Mouse (Mus musculus): ENCODE measurements around the gene Zmym6. TPM values are rescaled to one million over a fixed set of nuclear protein-coding genes. Genes with fewer than 3 reads are reported as not detected.
"Not testable (repeated sequence)": the region's sequence is repeated elsewhere in the genome, so short reads cannot be mapped to it uniquely, and the experiment has no call there.

The Zmym6 gene
- total RNA-seq (2015) = 5.2 and 6.8 TPM in 2 replicates
- total RNA-seq (2017) = 8.1 and 9.1 TPM in 2 replicates

DNA sequence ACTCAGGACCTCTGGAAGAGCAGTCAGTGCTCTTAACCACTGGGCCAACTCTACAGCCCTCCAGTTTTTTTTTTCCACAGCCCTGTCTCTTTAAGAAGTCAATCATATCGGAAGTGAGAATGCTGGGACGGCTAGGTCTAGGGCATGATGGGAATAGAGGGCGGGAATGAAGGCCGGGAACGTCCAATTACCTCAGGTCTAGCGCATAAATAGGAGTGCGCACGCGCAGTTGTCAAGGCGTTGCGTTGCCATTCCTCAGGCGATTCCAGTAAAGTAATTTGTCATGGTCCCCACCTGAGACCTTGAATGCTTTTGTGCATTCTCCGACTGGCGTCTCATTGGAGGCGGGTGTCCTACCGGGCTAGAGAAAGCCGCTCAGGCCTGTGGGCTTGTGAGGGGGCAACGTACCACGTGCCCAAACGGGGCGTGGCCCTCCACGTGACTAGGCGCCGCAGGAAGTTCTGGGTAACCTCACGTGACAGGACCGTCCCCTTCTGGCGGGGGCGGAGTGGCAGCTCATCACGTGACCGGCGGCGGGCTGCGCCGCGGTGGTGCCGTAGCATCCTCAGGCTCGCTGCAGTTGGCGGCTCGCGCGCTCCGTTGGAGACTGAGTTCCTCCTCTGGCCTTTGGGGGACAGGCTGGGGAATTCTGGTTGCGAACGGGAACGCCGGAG is at the start of gene Zmym6:
Gene Zmym6, plus strand, starts transcription at position 509 of the 674 bp plus-strand sequence.
- peak; percentile 92 for ATAC-seq (ENCODE audit: poor library complexity, severe bottlenecking)

DNA sequence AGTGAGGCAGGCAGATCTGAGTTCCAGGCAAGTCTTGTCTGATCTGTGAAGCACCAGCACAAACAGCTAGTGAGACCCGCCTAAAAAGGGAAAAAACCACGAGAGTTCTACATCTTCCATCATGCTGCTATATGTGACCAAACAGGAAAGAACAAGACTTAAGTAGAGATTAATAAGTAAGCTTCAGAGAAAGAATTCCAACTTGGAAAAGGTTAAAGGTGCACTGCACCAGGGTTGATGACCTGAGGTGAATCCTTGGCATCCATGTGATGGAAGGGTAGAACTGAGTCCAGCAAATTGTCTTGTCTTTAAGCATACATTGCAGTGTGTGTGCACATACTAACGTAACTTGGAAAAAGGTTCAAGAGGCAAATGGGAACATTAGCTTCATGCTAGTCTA is 40.0 kb upstream of the Zmym6 start:
- no peak for ATAC-seq (ENCODE audit: poor library complexity, severe bottlenecking)

DNA sequence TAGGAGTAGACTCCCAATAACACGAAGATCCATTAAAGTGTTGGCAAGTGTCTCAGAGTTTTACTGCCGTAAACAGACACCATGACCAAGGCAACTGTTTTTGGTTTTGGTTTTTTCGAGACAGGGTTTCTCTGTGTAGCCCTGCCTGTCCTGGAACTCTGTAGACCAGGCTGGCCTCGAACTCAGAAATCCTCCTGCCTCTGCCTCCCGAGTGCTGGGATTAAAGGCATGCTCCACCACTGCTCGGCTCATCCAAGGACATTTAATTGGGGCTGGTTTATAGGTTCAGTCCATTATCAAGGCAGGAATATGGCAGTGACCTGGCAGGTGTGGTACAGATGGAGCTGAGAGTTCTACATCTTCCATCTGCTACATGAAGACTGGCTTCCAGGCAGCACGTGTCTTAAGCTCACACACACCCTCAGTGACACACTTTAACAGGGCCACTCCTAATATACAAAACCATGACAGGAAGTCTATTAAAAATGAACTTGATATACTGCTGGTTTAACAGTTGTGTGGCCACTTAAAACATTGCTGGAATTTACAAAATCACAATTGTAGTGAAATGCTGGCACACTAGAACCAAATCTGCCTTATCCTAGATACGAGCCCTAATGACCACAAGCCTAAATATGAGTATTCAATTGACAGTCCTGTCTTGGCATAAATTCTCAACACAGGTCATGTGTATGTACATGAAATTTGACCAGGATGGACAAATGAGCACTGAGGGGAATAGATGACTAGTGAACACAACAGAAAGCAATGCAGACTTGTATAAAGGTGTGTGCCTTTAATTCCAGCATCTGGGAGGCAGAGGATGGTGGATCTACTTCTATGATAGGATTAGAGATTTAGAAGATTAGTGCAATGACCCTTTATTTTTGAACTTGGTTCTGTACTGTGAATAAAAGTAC is 39.0 kb upstream of the Zmym6 start:
- no peak for ATAC-seq (ENCODE audit: poor library complexity, severe bottlenecking)

DNA sequence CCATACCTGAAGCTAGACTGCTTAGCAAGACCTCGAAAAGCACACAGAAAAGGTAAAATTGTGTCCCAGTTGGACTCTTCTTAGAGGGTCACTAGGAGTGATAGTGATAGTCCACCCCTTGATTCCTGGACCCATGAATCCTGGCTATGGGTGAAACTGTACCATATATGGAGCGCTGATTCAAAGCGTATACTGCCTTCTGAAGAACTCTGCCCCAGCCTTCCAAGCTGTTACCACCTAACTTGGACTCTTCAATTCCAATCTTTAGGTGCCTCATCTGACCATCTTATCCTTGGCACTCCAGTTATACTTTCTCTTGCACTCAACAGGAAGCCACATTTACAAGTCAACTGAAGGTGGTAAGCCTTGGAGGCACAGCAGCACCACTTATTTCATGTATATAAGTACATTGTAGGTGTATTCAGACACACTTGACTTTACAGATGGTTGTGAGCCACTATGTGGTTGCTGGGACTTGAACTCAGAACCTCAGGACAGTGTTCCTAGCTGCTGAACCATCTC is 38.3 kb upstream of the Zmym6 start:
- no peak for ATAC-seq (ENCODE audit: poor library complexity, severe bottlenecking)

DNA sequence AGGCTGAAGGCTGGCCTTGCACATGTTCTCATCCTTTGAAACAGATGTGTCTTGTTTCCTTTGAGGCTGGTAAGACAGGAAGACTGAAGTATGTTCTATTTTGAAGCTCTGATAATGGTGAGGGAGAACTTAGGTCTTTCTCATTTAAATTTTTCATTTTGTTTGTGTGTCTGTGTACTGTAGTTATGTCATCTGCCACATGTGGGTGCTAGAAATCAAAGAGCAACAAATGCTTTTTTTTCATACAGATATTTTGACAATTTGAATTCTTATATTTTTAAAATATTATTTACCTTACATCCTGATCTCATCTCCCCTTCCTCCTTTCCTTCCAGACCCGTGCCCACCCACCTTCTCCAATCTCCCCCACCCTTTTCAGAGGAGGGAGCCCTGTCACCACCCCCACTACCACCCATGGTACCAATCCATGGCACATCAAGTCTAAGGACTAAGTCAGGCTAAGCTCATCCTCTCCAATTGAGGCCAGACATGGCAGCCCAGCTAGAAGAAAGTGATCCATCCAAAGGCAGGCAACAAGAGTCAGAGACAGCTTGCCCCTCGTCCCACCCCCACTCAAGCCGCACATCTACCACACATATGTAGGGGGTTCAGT is 37.2 kb upstream of the Zmym6 start:
- ATAC-seq (ENCODE audit: poor library complexity, severe bottlenecking) = no peak

DNA sequence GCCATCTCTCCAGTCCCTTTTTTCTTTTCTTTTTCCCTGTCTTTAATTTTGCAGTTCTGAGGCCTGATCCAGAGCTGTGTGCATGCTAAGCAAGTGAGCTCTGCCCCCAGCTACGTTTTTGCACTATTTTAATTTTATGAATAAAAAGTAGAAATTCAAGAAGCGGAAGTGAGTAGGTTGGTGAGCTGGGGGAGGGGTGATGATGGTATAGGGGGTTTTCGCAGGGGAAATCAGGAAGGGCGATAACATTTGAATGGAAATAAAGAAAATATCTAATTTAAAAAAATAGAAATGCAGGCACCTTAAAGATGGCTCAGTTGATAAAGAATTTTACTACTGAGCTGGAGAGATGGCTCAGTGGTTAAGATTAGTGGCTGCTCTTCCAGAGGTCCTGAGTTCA is 33.6 kb upstream of the Zmym6 start:
- ATAC-seq (ENCODE audit: poor library complexity, severe bottlenecking) = no peak

DNA sequence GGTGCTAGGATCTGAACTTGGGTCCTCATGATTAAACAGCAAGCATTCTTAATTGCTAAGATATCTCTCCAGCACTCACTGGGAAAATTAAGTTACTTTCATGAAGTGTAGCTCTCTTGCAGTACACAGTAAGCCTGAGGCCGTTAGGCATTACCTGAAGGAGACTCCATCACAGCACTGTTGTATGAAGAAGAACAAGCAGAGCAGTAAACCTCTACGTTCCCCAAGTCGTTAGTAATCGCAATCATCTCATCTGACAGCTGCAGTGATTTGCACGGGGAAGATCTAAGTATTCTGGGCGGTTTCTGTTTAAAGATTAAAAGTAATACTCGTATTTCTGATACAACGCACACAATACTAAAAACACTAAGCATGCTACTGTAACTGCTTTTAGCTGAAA is 26.1 kb upstream of the Zmym6 start:
- no peak for ATAC-seq (ENCODE audit: poor library complexity, severe bottlenecking)

DNA sequence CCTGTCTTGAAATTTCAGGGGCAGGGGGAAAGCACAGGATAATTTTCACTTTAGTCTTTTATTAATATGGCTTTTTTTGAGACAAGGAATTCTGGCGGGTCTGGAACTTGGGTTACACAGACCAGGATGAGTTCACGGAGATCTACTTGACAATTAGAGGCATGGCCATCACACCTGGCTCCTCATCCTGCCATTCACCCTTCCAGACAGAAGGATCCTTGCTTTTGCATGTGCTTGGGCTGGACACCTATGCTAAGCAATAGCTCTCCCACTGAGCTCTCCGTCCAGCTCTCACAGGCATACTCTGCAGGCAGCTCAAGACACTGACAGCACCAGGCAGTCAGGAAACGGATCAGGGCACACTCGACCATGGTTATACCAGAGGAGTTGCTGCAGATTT is 24.1 kb upstream of the Zmym6 start:
- ATAC-seq (ENCODE audit: poor library complexity, severe bottlenecking) = no peak

DNA sequence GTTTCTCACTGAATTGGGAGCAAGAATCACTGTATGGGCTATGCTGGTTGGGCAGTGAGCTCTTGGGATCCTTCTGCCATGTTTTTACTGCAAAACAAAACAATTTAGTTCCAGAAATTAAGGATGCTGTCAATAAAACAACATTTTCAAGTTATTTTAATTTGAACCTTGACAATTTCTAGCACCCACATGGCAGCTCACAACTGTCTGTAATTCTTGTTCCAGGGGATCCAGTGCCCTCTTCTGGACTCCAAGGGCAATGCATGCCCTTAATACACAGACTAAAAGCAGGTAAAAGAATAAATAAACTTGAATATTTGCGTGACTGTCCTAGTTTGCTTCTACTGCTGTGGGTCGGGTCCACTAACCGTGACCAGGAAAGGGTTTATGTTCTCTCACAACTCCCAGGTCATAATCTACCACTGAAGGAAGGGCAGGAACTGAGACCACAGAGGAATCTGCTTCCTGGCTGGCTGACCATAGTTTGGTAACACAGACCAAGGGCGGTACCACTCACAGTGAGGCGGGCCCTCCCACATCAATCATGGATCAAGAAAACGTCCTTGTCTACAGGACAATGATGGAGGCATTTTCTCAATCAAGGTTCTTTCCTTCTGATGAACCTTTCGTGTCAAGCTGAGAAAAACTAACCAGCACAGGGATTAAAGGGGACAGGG is 22.5 kb upstream of the Zmym6 start:
- ATAC-seq (ENCODE audit: poor library complexity, severe bottlenecking) = peak; percentile 47

DNA sequence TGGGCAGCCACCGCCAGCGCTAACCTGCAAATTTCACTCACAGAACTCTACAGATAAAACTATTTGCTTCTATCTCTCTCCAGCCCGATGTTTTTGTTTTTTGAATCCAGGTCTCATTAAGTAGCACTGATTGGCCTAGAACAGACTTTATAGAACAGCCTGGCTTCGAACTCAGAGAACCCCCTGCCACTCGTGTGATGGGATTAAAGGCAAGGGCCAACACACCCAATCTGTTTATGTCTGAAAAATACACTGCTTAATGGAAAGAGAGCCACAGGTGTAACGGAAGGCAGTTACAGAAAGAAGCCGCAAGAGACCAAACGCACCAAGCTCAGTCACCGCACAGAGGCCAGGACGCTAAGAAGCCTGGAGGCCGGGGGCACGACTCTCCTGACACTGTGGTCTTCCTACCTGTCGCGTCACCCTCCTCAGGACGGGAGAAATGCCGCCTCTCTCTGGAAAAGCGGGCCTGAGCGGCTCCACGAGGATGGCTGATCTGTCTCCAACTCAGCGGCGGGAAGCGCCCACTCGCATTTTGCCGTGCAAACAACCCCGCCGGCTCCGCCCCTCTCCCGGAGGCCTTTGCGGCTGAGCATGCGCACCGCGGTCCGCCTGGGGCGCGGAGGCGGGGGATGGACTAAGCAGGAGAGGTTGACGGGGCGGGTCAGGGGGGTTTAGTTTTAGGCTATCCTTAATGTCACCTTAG is 16.4 kb upstream of the Zmym6 start, which contains the start of gene Zmym1:
Gene Zmym1, minus strand, starts transcription at position 568 of the 706 bp plus-strand sequence.
- ATAC-seq (ENCODE audit: poor library complexity, severe bottlenecking) = peak; percentile 100

DNA sequence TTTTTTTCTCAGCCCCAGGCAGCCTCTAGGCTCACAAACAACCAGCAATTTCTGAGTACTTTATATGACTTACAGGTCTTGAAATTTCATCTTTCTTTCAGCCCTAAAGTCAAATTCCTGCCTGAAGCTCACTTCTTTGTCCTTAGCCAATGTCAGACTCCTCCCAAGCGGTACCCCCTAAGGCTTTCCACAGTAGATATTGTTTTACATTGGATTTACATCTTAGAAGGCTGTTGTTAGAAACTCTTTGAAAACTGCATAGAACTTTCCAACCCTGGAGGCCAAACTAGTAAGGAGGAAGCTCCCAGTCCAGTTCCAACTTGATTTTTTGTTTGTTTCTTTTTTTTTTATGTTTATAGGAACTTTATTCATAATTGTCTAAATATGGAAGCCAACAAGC is 13.1 kb upstream of the Zmym6 start:
- ATAC-seq (ENCODE audit: poor library complexity, severe bottlenecking) = no peak

DNA sequence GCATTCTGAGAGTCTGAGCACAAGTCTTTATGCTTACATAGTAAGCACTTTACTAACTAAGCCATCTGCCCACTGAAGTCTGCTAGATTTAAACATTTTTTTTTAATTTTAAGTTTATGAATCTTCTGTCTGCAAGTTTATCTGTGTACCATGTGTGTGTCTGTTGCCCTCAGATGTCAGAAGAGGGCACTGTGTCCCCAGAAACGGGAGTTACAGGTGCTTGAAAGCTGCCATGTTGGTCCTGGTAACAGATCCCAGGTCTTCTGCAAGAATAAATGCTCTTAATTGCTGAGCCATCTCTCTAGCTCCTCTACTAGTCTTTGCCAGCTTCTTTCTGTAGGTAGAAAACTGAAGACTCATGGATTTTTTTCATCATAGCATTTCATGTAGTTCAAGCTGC is 2.3 kb upstream of the Zmym6 start:
- ATAC-seq (ENCODE audit: poor library complexity, severe bottlenecking) = no peak

DNA sequence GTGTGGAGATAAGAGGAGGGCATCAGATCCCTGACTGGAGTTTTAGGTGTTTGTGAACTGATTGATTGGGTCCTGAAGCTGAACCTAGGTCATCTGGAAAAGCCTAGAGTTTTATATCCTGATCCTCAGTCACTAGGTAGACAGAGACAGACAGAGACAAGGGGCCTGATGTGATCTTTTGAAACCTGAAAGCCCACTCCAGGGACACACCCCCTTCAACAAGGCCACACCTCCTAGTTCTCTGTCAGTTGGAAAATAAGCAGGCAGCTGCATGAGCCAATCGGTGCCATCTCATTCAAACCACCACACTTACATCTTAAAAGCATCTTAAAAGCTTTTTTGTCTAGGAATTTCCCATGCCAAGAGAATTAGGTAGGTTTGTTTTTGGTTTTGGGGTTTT is 3.6 kb downstream of the Zmym6 start:
- ATAC-seq (ENCODE audit: poor library complexity, severe bottlenecking) = no peak

DNA sequence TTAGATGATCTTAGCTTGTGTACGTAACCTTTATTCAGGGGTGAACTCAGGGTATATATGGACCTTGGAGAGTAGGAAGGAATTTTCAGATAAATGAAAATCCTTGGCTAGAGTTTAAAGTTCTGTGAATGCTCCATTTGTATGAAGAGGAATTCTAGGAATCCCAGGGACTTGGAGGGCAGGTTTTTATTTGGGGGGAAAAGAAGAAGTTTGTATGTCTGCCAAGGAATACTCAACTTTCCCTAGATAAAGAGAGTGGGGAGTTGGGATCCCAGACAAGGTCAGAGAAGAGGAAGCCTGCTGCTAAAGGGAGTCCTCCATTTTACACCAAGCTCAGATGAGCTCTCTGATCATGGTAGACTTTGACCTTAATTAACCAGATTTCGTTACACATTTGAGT is 5.9 kb downstream of the Zmym6 start:
- ATAC-seq (ENCODE audit: poor library complexity, severe bottlenecking) = no peak

DNA sequence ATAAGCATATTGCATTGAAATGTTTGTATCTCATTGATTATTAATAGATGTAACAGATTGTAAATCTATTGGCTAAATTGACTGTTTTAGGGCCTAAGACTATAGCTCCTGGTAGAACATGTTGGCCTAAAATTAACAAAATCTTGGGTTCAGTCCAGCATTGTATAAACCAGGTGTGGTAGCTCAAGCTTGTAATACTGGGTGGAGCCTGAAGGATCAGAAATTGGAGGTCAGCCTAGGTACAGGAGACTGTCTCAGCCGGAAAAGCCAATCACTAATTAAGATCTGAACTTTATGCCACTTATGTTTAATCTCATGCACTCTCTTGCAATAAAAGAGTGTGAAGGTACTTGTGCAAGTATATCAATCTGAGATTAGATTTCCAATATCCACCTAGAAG is 8.6 kb downstream of the Zmym6 start:
- ATAC-seq (ENCODE audit: poor library complexity, severe bottlenecking) = no peak

DNA sequence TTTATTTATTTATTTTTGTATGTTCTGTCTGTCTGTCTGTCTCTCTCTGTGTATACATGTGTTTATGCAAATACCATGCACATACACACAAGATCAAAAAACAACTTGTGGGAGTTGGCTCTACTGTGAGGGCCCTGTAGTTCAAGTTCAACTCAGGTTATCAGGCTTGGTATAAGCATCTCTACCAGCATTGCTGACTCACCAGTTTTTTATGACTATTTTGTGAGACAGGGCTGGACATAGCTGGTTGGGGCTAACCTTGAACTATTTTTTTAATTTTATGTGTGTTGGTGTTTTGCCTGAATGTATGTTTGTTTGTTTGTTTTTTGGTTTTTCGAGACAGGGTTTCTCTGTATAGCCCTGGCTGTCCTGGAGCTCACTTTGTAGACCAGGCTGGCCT is 14.0 kb downstream of the Zmym6 start:
- no peak for ATAC-seq (ENCODE audit: poor library complexity, severe bottlenecking)

DNA sequence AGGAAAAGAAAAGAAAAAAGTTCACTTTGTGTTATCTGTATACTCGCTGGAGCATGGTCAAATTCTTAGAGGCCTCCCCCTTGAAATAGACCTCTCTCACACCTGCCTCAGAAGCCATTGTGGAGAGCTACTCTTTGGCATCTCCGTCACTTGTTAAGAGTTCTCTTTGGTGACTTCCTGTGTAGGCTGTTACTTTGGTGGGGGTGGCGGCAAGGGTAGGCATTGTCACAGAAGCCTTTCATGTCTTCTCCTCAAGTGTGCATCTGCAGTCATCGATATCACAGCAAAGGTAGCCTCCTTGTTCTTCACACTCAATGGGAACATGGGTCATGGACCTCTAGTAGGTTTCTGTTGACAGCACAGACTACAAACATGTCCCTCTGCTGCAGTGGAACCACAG is 17.9 kb downstream of the Zmym6 start:
- no peak for ATAC-seq (ENCODE audit: poor library complexity, severe bottlenecking)

DNA sequence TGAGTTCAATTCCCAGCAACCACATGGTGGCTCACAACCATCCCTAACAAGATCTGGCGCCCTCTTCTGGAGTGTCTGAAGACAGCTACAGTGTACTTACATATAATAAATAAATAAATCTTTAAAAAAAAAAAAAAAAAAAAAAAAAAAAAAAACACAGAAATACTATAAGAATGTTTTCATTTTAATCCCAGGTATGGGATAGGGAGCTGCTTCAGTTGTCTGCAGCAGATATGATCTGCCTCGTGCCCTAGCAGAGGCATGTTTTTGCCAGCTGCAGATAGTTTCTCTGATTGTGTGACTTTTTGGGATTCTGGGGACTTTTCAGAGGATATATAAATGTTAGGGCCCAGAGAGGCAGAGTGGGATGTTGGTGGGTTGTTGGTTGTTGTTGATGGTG is 22.4 kb downstream of the Zmym6 start:
- ATAC-seq (ENCODE audit: poor library complexity, severe bottlenecking) = not testable (repeated sequence)

DNA sequence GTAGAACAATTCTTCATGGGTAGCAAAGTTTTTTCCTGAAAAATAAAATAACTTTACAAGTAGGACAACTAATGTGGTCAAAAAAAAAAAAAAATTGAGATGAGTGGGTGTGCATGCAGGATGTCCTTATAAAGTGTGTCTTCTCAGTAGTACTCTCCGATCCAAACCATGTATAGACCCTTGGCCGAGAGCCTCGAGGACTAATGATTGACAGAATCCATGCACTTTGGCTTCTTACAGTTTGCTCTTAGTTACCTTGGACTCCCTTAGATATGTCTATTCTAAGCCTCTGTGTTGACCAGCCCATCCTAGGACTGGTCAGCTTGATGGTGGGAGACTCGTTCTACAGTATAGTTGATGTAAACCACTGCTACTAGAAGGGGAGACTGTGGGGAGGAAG is 30.4 kb downstream of the Zmym6 start:
- ATAC-seq (ENCODE audit: poor library complexity, severe bottlenecking) = no peak

DNA sequence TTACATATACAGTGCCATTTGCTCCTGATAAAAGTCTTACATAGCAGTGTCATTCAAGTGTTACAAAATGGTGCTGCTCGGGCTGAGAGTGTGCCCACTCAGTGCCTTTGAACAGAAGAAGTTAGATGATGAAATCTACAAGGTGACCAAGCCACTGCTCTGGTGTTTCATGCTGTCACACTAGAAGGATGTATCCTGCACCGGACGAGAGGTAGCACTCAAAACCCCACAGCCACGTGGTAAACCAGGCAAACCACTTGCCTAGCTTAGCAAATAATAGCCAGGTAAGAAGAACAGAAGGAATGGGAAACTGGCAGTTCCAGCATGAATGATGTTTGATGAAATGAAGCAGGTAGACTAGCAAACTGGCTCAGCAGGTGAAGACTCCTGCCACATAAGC is 33.4 kb downstream of the Zmym6 start:
- ATAC-seq (ENCODE audit: poor library complexity, severe bottlenecking) = no peak

Measured in megakaryocyte, adult 5-6 weeks (primary cell).